Mouse (Mus musculus): Measurements from ENCODE around the gene 4930503B20Rik. TPM values are rescaled to one million over a fixed set of nuclear protein-coding genes. Genes with fewer than 3 reads are reported as not detected.

Gene 4930503B20Rik
- polyA plus RNA-seq, 1 experiment from 2014 or later, result not detected

- H3K4me2 ChIP-seq (ENCODE audit: low read depth, low read length), result no peak overlapping the region
- H3K4me3 ChIP-seq (ENCODE audit: low read depth, low read length), result no peak overlapping the region
- H3K27ac ChIP-seq (ENCODE audit: low read depth, low read length), result no peak overlapping the region
- no peak for ATAC-seq (ENCODE audit: low read depth)
- H3K9ac ChIP-seq (replicated peaks; ENCODE audit: low read depth, low read length), result no peak overlapping the region
- H3K27me3 ChIP-seq (ENCODE audit: control insufficient read depth, insufficient read depth, low read length), result no peaks in the 10 kb centered on the region
- 96% methylated on average over 1 of the region's 1 CpGs for WGBS
- no peaks in the 10 kb centered on the region for H3K36me3 ChIP-seq (ENCODE audit: control insufficient read depth, insufficient read depth, low read length)
- H3K4me1 ChIP-seq (ENCODE audit: control insufficient read depth, insufficient read depth, low read length), result no peaks in the 10 kb centered on the region
- H3K9me3 ChIP-seq (ENCODE audit: control insufficient read depth, low read length), result no peaks in the 10 kb centered on the region
Observed at GRCm38 (mm10) chr3:146658061-146658639, 7.0 kb upstream of the 4930503B20Rik start.

DNA sequence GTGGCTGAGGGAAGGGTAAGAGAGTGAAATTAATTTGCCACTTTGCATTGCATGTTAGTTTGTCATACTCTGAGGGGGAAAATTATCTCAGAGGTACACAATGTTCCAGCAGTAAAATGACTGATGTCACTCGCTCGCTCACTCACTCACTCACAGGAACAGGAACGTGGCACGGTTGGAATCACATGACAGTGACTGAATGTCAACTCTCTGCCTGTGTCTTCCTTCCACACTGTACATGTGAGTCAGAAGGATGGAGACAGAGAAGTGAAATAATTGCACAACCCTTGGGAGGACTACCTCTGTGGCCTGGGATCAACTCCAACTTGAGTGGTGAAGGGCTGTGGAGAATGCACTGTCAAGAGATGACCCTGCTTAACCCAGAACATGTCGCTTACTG, 6.3 kb upstream of the 4930503B20Rik start:
- no peaks in the 10 kb centered on the region for H3K9me3 ChIP-seq (ENCODE audit: control insufficient read depth, low read length)
- H3K4me1 ChIP-seq (ENCODE audit: control insufficient read depth, insufficient read depth, low read length), result no peaks in the 10 kb centered on the region
- 92% methylated on average over 5 of the region's 5 CpGs for WGBS
- H3K27me3 ChIP-seq (ENCODE audit: control insufficient read depth, insufficient read depth, low read length), result no peaks in the 10 kb centered on the region
- no peak overlapping the region for H3K27ac ChIP-seq (ENCODE audit: low read depth, low read length)
- H3K9ac ChIP-seq (replicated peaks; ENCODE audit: low read depth, low read length), result no peak overlapping the region
- ATAC-seq (ENCODE audit: low read depth), result no peak
- H3K36me3 ChIP-seq (ENCODE audit: control insufficient read depth, insufficient read depth, low read length), result no peaks in the 10 kb centered on the region
- H3K4me2 ChIP-seq (ENCODE audit: low read depth, low read length), result no peak overlapping the region
- no peak overlapping the region for H3K4me3 ChIP-seq (ENCODE audit: low read depth, low read length)

DNA sequence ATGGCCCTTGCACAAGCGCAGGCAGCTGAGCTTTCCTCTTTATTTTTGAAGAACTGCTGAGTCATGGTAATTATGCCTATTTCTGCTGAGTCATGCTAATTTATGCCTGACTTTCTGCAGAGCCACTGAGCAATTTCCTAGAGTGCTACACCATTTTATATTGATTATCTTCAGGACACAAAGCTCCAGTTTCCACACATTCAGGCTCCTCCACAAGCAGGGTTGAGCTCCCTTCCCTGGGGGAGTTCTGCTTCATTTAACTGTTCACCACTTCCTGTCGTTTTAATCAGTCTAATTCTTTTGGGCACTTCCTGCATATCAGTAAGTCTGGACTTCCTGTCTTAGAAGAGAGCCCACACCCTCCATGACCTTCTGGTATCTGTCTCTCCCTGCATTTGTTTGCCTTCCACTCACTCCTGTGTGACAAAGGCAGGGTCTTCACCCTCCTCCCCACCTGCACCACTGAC, 4.0 kb upstream of the 4930503B20Rik start:
- Histone ChIP-seq H3K27me3 (ENCODE audit: control insufficient read depth, insufficient read depth, low read length) (no peaks in the 10 kb centered on the region), H3K27ac (ENCODE audit: low read depth, low read length) (no peak overlapping the region), H3K36me3 (ENCODE audit: control insufficient read depth, insufficient read depth, low read length) (no peaks in the 10 kb centered on the region), H3K4me1 (ENCODE audit: control insufficient read depth, insufficient read depth, low read length) (no peaks in the 10 kb centered on the region), H3K9me3 (ENCODE audit: control insufficient read depth, low read length) (no peaks in the 10 kb centered on the region), H3K9ac (replicated peaks; ENCODE audit: low read depth, low read length) (no peak overlapping the region), H3K4me2 (ENCODE audit: low read depth, low read length) (no peak overlapping the region), H3K4me3 (ENCODE audit: low read depth, low read length) (no peak overlapping the region)
- ATAC-seq (ENCODE audit: low read depth), result no peak
- 70% methylated on average over 2 of the region's 2 CpGs for WGBS

- no peak for ATAC-seq (ENCODE audit: low read depth)
- Histone ChIP-seq H3K36me3 (ENCODE audit: control insufficient read depth, insufficient read depth, low read length) (no peaks in the 10 kb centered on the region), H3K9ac (replicated peaks; ENCODE audit: low read depth, low read length) (no peak overlapping the region), H3K27ac (ENCODE audit: low read depth, low read length) (no peak overlapping the region), H3K4me3 (ENCODE audit: low read depth, low read length) (no peak overlapping the region), H3K4me2 (ENCODE audit: low read depth, low read length) (no peak overlapping the region), H3K9me3 (ENCODE audit: control insufficient read depth, low read length) (no peaks in the 10 kb centered on the region), H3K4me1 (ENCODE audit: control insufficient read depth, insufficient read depth, low read length) (no peaks in the 10 kb centered on the region), H3K27me3 (ENCODE audit: control insufficient read depth, insufficient read depth, low read length) (no peaks in the 10 kb centered on the region)
- WGBS, result 79% methylated on average over 6 of the region's 6 CpGs
Observed at GRCm38 (mm10) chr3:146653692-146654091, 2.6 kb upstream of the 4930503B20Rik start.

DNA sequence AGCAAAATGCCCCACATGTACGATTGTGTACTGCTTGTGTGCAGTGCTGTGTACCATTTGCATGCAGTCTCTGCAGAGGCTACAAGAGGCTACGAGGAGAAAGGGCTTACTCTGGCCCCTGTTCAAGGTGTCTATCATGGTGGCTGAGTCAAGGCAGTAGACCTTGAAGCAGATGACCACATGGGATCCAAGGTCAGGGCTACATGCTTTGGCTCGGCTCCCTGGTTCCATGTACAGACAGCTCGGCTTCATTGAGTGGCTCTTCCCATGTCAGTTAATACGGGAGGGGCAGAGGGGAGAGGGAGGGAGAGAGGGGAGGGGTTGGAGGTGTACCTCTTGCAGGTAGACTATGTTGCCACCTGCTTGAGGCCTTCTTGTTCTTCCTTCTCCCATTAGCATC, 1.3 kb upstream of the 4930503B20Rik start:
- Histone ChIP-seq H3K27ac (ENCODE audit: low read depth, low read length) (no peak overlapping the region), H3K27me3 (ENCODE audit: control insufficient read depth, insufficient read depth, low read length) (no peaks in the 10 kb centered on the region), H3K4me3 (ENCODE audit: low read depth, low read length) (no peak overlapping the region), H3K4me2 (ENCODE audit: low read depth, low read length) (no peak overlapping the region), H3K9ac (replicated peaks; ENCODE audit: low read depth, low read length) (no peak overlapping the region), H3K4me1 (ENCODE audit: control insufficient read depth, insufficient read depth, low read length) (no peaks in the 10 kb centered on the region), H3K9me3 (ENCODE audit: control insufficient read depth, low read length) (no peaks in the 10 kb centered on the region), H3K36me3 (ENCODE audit: control insufficient read depth, insufficient read depth, low read length) (no peaks in the 10 kb centered on the region)
- ATAC-seq (ENCODE audit: low read depth), result no peak
- WGBS, result 90% methylated on average over 5 of the region's 5 CpGs

- H3K4me1 ChIP-seq (ENCODE audit: control insufficient read depth, insufficient read depth, low read length), result no peaks in the 10 kb centered on the region
- H3K27ac ChIP-seq (ENCODE audit: low read depth, low read length), result no peak overlapping the region
- H3K4me3 ChIP-seq (ENCODE audit: low read depth, low read length), result no peak overlapping the region
- H3K9ac ChIP-seq (replicated peaks; ENCODE audit: low read depth, low read length), result no peak overlapping the region
- H3K27me3 ChIP-seq (ENCODE audit: control insufficient read depth, insufficient read depth, low read length), result no peaks in the 10 kb centered on the region
- 92% methylated on average over 10 of the region's 10 CpGs for WGBS
- H3K9me3 ChIP-seq (ENCODE audit: control insufficient read depth, low read length), result no peaks in the 10 kb centered on the region
- ATAC-seq (ENCODE audit: low read depth), result no peak
- no peaks in the 10 kb centered on the region for H3K36me3 ChIP-seq (ENCODE audit: control insufficient read depth, insufficient read depth, low read length)
- no peak overlapping the region for H3K4me2 ChIP-seq (ENCODE audit: low read depth, low read length)
Observed at GRCm38 (mm10) chr3:146650716-146651115, 401 bp downstream of the 4930503B20Rik start.

GRCm38 (mm10) chr3:146649311-146649894, 1.7 kb downstream of the 4930503B20Rik start:
- WGBS, result 80% methylated on average over 10 of the region's 10 CpGs
- H3K27ac ChIP-seq (ENCODE audit: low read depth, low read length), result no peak overlapping the region
- H3K9me3 ChIP-seq (ENCODE audit: control insufficient read depth, low read length), result no peaks in the 10 kb centered on the region

DNA sequence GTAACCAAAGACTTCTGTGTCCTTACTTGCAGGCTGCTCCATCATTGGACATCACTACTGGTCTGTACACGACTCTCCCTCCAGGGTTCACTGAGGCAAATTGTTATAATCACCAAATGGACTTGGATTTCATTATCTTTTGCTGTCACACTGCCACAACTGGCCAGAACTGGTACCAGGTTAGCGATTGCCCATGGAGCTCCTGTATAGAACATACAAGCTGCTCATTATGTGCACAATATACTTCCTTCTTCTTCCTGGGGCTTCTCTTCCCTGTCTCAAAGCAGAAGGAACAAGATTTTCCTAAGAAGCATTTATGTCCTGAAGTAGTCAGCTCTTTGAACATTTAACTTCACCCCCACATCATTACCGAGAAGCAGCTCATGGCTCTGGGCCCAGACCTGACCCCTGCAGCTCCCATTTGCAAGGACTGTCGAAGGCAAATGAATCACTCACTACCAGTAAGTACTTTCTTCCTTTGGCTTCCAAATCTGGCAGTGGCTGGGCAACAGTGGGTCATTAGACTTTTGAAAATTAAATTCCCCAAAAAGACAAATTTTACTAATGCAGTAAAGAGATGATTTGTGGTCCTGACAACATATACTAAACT, 9.2 kb downstream of the 4930503B20Rik start:
- Histone ChIP-seq H3K4me2 (ENCODE audit: low read depth, low read length) (no peak overlapping the region), H3K4me1 (ENCODE audit: control insufficient read depth, insufficient read depth, low read length) (no peaks in the 10 kb centered on the region), H3K9me3 (ENCODE audit: control insufficient read depth, low read length) (no peaks in the 10 kb centered on the region), H3K27ac (ENCODE audit: low read depth, low read length) (no peak overlapping the region), H3K36me3 (ENCODE audit: control insufficient read depth, insufficient read depth, low read length) (no peaks in the 10 kb centered on the region), H3K27me3 (ENCODE audit: control insufficient read depth, insufficient read depth, low read length) (no peaks in the 10 kb centered on the region), H3K9ac (replicated peaks; ENCODE audit: low read depth, low read length) (no peak overlapping the region), H3K4me3 (ENCODE audit: low read depth, low read length) (no peak overlapping the region)
- no peak for ATAC-seq (ENCODE audit: low read depth)
- 52% methylated on average over 4 of the region's 4 CpGs for WGBS

More at GRCm38 (mm10) chr3:146649311-146649894, 1.7 kb downstream of the 4930503B20Rik start:
- Histone ChIP-seq H3K4me2 (ENCODE audit: low read depth, low read length) (no peak overlapping the region), H3K27me3 (ENCODE audit: control insufficient read depth, insufficient read depth, low read length) (no peaks in the 10 kb centered on the region), H3K4me3 (ENCODE audit: low read depth, low read length) (no peak overlapping the region), H3K4me1 (ENCODE audit: control insufficient read depth, insufficient read depth, low read length) (no peaks in the 10 kb centered on the region), H3K9ac (replicated peaks; ENCODE audit: low read depth, low read length) (no peak overlapping the region), H3K36me3 (ENCODE audit: control insufficient read depth, insufficient read depth, low read length) (no peaks in the 10 kb centered on the region)
- ATAC-seq (ENCODE audit: low read depth), result no peak

DNA sequence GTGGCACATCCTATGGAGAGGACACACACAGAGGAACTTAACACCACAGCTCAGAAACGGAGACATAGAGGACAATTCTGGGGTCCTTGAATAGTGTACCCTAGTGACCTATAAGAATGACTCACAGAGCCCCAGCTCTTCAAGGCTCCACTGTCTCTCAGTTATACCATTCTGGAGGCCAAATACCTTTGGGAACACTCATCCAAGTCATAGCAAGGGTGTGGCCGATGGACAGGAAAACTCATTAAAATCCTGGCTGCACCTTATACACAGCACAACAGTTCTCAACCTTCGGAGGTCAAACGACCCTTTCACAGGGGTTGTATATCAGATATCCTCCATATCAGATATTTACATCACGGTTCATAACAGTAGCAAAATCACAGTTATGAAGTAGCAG, 18.6 kb downstream of the 4930503B20Rik start:
- no peak overlapping the region for H3K4me3 ChIP-seq (ENCODE audit: low read depth, low read length)
- WGBS, result 87% methylated on average over 5 of the region's 5 CpGs
- H3K27ac ChIP-seq (ENCODE audit: low read depth, low read length), result no peak overlapping the region
- H3K4me2 ChIP-seq (ENCODE audit: low read depth, low read length), result no peak overlapping the region
- H3K9me3 ChIP-seq (ENCODE audit: control insufficient read depth, low read length), result no peaks in the 10 kb centered on the region
- H3K36me3 ChIP-seq (ENCODE audit: control insufficient read depth, insufficient read depth, low read length), result no peaks in the 10 kb centered on the region
- no peaks in the 10 kb centered on the region for H3K4me1 ChIP-seq (ENCODE audit: control insufficient read depth, insufficient read depth, low read length)
- no peak overlapping the region for H3K9ac ChIP-seq (replicated peaks; ENCODE audit: low read depth, low read length)
- ATAC-seq (ENCODE audit: low read depth), result no peak
- no peaks in the 10 kb centered on the region for H3K27me3 ChIP-seq (ENCODE audit: control insufficient read depth, insufficient read depth, low read length)

All from neural tube, embryonic 14.5 days (tissue).